In the genomic region with DNA sequence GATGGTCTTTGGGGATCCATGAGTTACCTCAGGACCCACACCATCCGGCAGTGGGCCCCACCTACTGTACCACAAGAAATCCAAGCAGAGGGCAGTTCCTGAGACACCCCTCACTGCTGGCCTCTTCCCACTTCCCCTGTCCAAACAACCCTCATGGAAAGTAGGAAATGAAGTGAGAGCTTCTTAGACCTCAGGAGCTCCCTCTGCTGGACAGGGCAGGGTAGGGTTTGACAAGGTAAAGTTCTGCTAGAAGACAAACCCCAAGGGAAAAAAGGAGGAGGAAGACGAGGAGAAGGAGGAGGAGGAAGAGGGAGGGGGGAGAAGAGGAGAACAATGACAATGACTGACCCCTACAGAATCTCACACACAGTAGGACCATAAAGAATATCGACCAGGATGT, we compare ENCODE assay signal across 9 mouse cellular contexts. TPM values are rescaled to one million over a fixed set of nuclear protein-coding genes. Genes with fewer than 3 reads are reported as not detected.
DNase-seq lines count a peak whose midpoint lies in the region; ATAC-seq and TF ChIP-seq lines count a peak whose summit lies in the region.
"Had no signal": no experiment of that assay in that cellular context is flagged by ENCODE, and none has a peak within 500 bp of the region (broad histone marks: within the 10 kb centered on the region; RNA-seq: fewer than 3 reads in every experiment).

No protein-coding gene starts in this region.

- intact Hi-C loops in gastrocnemius, adult 2 months (cut with DNase I): loop anchor here (5.0 kb wide), 1 partner anchor 155 kb away; no protein-coding TSS in a partner anchor

- H3K27ac ChIP-seq in gastrocnemius, adult 2 months: no peak overlapping the region
- H3K27ac ChIP-seq in small intestine, adult 2 months (ENCODE audit: insufficient read depth, low read depth, low read length): no peak overlapping the region
- H3K27ac ChIP-seq in midbrain, embryonic 15.5 days: no peak overlapping the region

- peak; percentile 60 for DNase-seq in gastrocnemius, adult 2 months
- no peak for DNase-seq in gastrocnemius, postnatal 4 days (ENCODE audit: low spot score in 2 of 2)
- DNase-seq in right cerebral cortex, postnatal 4 days: peak; percentile 29
- no peak for DNase-seq in right cerebral cortex, postnatal 25 days
- no peak for DNase-seq in brain, embryonic 14.5 days (ENCODE audit: low read depth)
- peak; percentile 29 to 79 for DNase-seq in kidney, postnatal 36 days

- H3K4me1 ChIP-seq in small intestine, adult 2 months (ENCODE audit: control insufficient read depth, insufficient read depth, insufficient read length, low read length): no peaks in the 10 kb centered on the region
- H3K4me1 ChIP-seq in midbrain, embryonic 15.5 days: 0 out of 2 replicates have a peak, but pooled peaks cover 5% of the 10 kb centered on the region

- peak; percentile 67 for TF ChIP-seq CTCF in gastrocnemius, adult 2 months (IDR thresholded peaks at IDR 0.05)
- TF ChIP-seq CTCF in brain, embryonic 14.5 days (IDR thresholded peaks at IDR 0.05; ENCODE audit: borderline replicate concordance, extremely low read depth, insufficient read depth, insufficient read length): peak; percentile 50; the same call in 1 of the 2 replicates
- TF ChIP-seq CTCF in small intestine, adult 2 months (IDR thresholded peaks at IDR 0.05; ENCODE audit: extremely low read depth, insufficient read length, insufficient replicate concordance, low read depth, low read length): peak; percentile 58; the same call in 1 of the 2 replicates

- H3K4me2 ChIP-seq in midbrain, embryonic 15.5 days: no peak overlapping the region

- no peak for TF ChIP-seq POLR2A in brain, embryonic 14.5 days (IDR thresholded peaks at IDR 0.05; ENCODE audit: borderline replicate concordance, extremely low read depth, insufficient read depth, insufficient read length, poor library complexity, severe bottlenecking)
- TF ChIP-seq POLR2A in small intestine, adult 2 months (IDR thresholded peaks at IDR 0.05; ENCODE audit: low read depth, low read length): no peak

- no peaks in the 10 kb centered on the region for H3K27me3 ChIP-seq in small intestine, adult 2 months (ENCODE audit: control insufficient read depth, insufficient read depth, low read length)
- no peaks in the 10 kb centered on the region for H3K27me3 ChIP-seq in midbrain, embryonic 15.5 days (replicated peaks)

- ATAC-seq in midbrain, embryonic 15.5 days (replicated peaks): no peak

- no peak overlapping the region for H3K9ac ChIP-seq in midbrain, embryonic 15.5 days

- no peaks in the 10 kb centered on the region for H3K9me3 ChIP-seq in midbrain, embryonic 15.5 days

- no peaks in the 10 kb centered on the region for H3K36me3 ChIP-seq in small intestine, adult 2 months (ENCODE audit: control insufficient read depth, insufficient read depth, low read length)
- H3K36me3 ChIP-seq in midbrain, embryonic 15.5 days (replicated peaks): no peaks in the 10 kb centered on the region

- WGBS in small intestine, adult 2 months: 39% methylated on average over 3 of the region's 3 CpGs
- 60% methylated on average over 3 of the region's 3 CpGs for WGBS in midbrain, embryonic 15.5 days

- H3K4me3 ChIP-seq in gastrocnemius, adult 2 months: no peak overlapping the region
- no peak overlapping the region for H3K4me3 ChIP-seq in small intestine, adult 2 months (ENCODE audit: low read depth, low read length)
- H3K4me3 ChIP-seq in midbrain, embryonic 15.5 days: no peak overlapping the region

RNA-seq across cellular contexts. Expression of gene Dmrtb1, which starts 46.4 kb away (rescaled TPM):
- not detected for total RNA-seq in gastrocnemius, adult 2 months (2021)
- total RNA-seq in gastrocnemius, postnatal 4 days (2021): not detected
- polyA plus RNA-seq in brain, embryonic 14.5 days (2012; rRNA removed): 61.0 and 82.4 TPM in 2 replicates
- polyA plus RNA-seq in small intestine, adult 2 months (2012; rRNA removed): not detected in 2 replicates
- polyA plus RNA-seq in midbrain, embryonic 15.5 days (2015; fragmentation: Nextera tagmentation; extraction: Ambion mirVana): 52.0 and 58.2 TPM in 2 replicates
- total RNA-seq: adrenal gland, postnatal 4 days had no signal

Comparison
In these comparisons a context has a peak if more than half of its experiments do, and no peak if none do; other contexts are left out.
1. DNase-seq: peak in gastrocnemius, adult 2 months (single experiment), right cerebral cortex, postnatal 4 days (single experiment) and kidney, postnatal 36 days (2 of 2); none in gastrocnemius, postnatal 4 days (0 of 2), right cerebral cortex, postnatal 25 days (single experiment) and brain, embryonic 14.5 days (single experiment).
2. RNA of gene Dmrtb1, which starts 46.4 kb away (polyA plus RNA-seq): 61.0 to 82.4 TPM in brain, embryonic 14.5 days and 52.0 to 58.2 TPM in midbrain, embryonic 15.5 days; not detected in small intestine, adult 2 months; every median in the first group is over 10 times any median in the second.
3. Peak in every context shown above with its lines, with median percentiles within 50 percentile points of each other: CTCF ChIP-seq.